Mouse (Mus musculus): Measurements from ENCODE around the gene Tifab. TPM values are rescaled to one million over a fixed set of nuclear protein-coding genes. Genes with fewer than 3 reads are reported as not detected.
"Not testable (repeated sequence)": the region's sequence is repeated elsewhere in the genome, so short reads cannot be mapped to it uniquely, and the experiment has no call there.

Gene Tifab
- under 1 TPM in 1 of 2 experiments, not detected in 1; 0.28 TPM for polyA plus RNA-seq (2017; shearing (Covaris generic))

- no peak for ATAC-seq
Measured at GRCm38 (mm10) chr13:56178416-56179035, at the start of gene Tifab. Tifab (minus strand) TSS chr13:56178885.

GRCm38 (mm10) chr13:56226175-56226954 is 47.7 kb upstream of the Tifab start:
- no peak for ATAC-seq

DNA sequence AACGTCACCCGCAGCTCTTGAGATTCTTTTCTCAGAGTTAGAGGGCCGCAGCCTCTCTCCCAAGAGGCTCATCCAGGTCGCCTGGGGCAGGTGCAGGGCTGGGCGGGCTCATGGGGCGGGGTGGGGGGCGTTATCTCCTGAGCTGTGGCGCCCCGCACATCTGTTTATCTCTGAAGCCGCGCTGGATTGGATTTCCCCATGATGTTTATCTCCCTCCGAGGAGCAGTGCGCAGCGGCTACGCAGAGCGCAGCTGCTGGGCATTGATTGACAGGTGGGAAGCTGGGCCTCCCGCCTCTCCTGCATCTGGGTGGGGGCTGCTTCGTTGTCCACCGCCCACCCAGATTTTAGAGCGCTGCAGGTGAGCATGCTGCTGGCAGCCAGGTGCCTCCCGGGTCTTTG is 44.9 kb upstream of the Tifab start:
- ATAC-seq: no peak

DNA sequence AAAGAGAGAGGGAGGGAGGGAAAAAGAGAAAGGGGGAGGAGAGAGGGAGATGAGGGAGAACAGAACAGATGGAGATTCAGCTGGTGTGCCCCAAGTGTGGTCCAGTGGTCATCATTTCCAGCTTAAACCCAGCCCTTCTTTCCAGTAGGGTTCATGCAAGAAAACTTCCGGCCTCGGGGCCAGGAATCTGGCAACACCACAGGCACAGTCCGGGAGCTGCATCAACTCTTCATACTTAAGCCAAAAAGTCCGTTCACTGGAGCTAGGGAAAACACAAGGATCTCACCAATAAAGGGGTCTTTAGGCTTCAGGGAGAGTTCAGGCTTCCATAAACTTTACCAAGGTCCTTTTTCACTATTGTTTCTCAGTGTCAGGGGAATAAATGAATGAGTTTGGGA is 44.2 kb upstream of the Tifab start:
- no peak for ATAC-seq

DNA sequence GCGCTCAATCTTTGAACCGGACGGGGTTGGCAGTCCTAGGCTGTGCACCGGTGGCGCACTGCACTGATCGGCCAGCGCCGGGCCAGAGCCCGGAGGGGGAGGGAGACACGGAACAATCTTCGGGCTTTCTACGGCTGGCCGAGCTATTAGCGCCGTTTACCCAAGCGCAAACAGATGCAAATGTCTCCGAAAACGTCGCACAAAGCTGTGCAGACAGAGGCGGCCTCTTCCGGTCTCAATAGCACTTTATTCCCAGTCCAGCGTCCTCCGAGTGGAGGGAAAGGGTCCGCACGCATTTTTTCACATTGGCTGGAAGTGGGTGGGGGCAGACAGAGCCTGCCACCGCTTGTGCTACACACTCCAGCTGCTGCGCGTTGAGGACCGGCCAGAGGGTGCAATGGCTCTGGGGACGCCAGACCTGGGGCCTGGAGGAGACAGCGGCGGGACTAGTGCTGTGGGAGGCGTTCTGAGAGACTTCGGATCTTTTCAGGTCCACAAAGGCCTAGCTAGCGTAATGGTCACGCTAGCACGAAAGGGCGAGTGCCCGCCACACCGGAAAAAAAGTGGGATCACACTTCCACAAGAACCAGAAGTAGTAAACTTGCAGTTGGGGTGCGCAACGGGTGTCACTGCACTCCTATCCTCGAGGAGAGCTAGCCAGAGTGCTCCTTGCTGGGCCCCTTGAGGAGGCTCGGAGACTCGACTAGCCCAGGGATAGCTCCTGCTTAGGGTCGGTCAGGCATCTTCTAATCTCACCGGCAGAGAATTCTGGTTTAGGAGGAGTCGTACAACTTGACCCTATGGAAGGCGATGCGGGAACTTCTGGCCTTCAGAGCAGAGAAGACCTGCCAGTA is 43.5 kb upstream of the Tifab start:
- ATAC-seq: no peak

GRCm38 (mm10) chr13:56221129-56221910 is 42.6 kb upstream of the Tifab start:
- ATAC-seq: no peak

- ATAC-seq: peak; percentile 49
Measured at GRCm38 (mm10) chr13:56219254-56219653, 40.6 kb upstream of the Tifab start.

DNA sequence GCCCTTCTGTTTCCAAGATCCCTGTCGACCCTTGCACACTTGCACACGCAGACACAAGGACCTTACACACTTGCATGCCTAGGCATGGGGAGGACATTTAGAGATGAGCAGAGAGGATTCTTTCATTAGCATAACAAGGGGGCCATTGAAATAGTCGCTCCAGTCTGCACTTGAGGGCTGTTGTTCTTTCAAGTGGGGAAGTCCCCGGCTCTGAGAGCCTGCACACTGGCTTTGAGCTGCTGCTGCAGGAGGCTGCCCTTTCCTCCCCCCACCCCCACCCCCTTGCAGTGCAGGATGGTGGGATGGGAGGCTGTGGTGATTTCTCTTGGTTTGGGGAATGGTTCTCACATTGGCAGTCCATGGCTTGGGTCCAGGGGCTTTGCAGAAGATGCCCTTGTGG is 37.4 kb upstream of the Tifab start:
- peak; percentile 52 for ATAC-seq

- no peak for ATAC-seq
Measured at GRCm38 (mm10) chr13:56214633-56215032, 35.9 kb upstream of the Tifab start.

DNA sequence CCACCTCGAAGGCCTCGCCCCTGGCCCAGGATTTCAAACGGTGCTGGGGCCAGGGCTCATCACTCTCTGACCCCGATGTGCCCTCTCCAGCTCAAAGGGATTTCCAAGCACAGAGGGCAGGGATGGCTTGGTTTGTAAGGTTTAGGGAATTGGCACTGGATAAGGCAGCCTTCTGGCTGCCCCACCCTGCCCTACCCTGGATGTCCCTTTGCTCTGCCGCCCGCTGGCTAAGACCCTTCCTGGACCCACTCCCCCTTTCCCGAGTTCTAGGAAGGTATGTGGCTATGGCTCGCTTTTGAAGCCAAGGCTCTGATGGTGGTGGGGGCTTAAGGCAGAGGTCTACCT is 30.4 kb upstream of the Tifab start:
- ATAC-seq: no peak

DNA sequence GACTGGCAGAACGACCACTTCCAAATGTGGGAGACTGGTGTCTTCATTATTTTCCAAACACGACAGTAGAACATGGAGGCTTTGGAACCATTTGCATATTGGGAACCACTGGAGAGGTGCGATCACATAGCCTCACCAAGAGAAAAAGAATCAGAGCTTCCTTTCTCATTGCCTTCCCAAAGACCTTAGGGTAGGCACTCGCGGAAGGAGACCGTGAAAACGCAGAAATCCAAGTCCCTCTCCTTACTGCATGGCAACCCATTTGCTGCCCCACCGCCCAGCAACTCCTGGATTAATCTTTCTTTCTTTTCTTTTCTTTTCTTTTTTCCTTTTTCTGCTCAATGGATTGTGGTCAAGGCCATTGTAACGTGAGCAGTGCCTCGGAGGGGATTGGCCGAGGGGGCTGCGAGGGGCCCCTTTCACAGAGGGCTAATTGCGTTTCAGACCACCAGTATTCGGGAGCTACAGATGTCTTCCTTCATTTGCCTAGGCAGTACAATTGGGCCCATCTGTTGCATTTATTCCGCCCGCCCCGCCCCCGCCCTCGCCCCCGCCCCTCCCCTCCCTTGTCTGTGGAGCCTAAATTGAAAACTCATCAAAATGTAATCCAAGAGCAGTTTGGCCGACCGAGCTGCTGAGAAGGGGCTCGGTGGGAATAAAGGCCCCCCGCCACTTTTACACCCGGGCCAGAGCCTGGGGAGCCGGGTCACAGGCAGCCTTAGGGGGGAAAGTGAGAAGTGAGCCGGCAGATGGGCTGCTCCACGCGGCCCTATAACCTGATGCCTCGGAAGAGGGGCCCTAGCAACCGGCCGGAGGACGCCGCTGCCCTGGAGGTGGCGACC is 29.8 kb upstream of the Tifab start:
- ATAC-seq: no peak

DNA sequence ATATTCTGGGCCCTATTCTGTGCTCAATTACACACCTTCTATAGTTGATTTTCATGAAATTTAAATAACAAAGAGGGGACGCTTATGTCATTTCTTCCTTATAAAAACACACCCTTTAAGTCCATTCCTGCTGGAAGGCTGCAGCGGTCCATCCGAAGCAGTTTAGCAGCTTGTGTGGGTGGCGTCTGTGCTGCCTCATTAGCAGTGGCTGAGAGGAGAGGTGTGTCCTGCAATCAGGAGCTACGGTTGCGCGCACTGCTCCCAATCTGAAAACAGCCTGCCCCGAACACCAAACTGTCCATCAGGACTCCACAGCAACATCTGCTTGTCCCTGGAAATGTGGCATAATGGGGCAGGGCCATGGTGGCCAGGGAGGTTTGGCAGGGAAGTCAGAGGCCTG is 20.8 kb upstream of the Tifab start:
- no peak for ATAC-seq

- ATAC-seq: peak; percentile 89
Measured at GRCm38 (mm10) chr13:56197473-56198266, 19.0 kb upstream of the Tifab start.

DNA sequence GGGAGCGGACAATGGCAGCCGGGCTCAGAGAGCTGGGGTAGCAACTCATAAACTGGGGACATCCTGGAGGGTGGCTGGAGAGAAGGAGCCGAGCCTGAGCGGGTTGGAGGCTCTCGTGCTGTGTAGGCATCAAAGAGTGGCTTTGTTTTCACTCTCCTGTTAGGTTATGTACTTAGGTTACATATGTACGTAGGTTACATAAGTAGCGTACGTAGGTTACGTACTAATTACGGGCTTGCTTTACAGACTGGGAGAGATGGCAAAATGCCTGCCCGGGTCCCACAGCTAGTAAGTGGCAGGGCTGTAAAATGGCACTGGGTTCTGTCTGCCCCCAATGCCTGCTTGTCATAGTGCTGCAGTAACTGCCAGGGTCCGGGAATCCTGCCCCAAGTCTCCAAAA is 18.3 kb upstream of the Tifab start:
- ATAC-seq: no peak

- ATAC-seq: peak; percentile 47
Measured at GRCm38 (mm10) chr13:56195824-56196223, 17.1 kb upstream of the Tifab start.

- ATAC-seq: not testable (repeated sequence)
Measured at GRCm38 (mm10) chr13:56194181-56194580, 15.5 kb upstream of the Tifab start.

- no peak for ATAC-seq
Measured at GRCm38 (mm10) chr13:56191225-56191624, 12.5 kb upstream of the Tifab start.

DNA sequence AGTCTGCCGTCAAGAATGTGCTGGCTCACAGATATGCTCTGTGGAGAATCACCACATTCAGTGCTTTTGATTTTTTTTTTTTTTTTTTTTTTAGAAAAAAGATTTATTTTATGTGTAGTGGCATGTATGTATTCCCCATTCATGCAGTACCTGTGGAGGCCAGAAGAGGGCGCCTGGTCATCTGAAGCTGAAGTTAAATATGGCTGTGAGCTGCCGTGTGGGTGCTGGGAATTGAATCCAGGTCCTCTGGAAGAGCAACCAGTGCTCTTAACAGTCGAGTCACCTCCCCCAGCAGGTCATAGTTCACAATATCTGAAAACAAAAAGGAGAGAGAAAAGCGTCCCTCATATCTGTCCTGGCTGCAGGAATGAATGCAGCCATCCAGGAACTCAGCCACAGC is 11.0 kb upstream of the Tifab start:
- no peak for ATAC-seq

DNA sequence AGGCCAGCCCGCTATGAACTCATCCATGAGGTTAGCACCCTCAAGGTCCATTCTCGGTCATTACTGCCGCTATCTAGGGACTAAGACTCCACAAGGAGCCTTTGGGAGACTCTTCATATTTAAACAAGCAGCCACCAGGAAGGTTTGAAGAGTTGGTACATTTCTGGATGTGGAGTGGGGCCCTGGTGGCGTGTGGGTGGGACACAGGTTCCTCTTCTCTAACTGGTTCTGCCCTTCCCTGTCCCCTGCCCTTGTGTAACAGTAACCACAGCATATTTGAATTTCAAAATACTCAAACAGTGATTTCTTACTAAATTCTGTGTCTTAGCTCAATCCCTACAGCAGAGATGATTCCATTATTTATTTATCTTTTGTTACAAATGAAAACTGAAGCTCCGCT is 5.0 kb upstream of the Tifab start:
- no peak for ATAC-seq

GRCm38 (mm10) chr13:56181424-56181823 is 2.7 kb upstream of the Tifab start:
- no peak for ATAC-seq

DNA sequence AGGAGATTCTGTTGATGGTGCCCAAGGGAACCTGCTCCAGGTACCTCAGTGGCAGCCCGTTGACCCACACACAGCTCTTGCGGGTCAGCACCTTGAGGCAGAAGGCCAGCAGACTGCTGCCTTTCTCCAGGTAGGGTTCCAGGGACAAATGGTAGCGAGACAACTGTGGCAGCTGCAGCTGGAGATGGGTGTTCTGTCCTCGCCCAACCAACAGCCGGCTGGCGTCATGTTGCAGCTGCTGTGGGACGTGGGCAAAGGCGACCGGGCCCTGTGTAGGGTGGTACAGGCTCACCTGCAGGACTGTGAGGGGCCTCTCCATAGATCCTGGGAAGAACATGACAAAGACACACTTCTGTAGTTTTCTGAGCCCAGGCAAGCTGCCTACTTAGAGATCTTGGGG is 2.4 kb downstream of the Tifab start:
- ATAC-seq: no peak
